Mouse (Mus musculus) left cerebral cortex, adult 2 months (tissue): ENCODE results near the gene Strbp. TPM values are rescaled to one million over a fixed set of nuclear protein-coding genes. Genes with fewer than 3 reads are reported as not detected.

Source experiments
- DNase-seq, 2 experiments: peaks; one replicate each; pipeline ENCODE4 v3.0.0; 2021 to 2022; ENCODE audit warnings: low spot score in 2 of 2, mixed read lengths in 1 of 2; ENCODE audit errors: extremely low spot score in 1 of 2
- H3K27ac ChIP-seq: fragments of 200-600 bp; 2 replicates; pipeline ENCODE4 v1.8.1; 2022
- H3K4me3 ChIP-seq: fragments of 200-600 bp; 2 replicates; pipeline ENCODE4 v1.8.1; 2022
- CTCF ChIP-seq: fragments of 200-600 bp; IDR thresholded peaks from 2 replicates; pipeline ENCODE4 v1.8.1; 2022; ENCODE audit warnings: antibody characterized with exemption, mild to moderate bottlenecking, moderate library complexity
- intact Hi-C: fragments of 180-260 bp; cut with DNase I; formaldehyde crosslinking; loops from one replicate; pipeline ENCODE4 v1.15.1; 2025
- total RNA-seq, 2 experiments: library from RNA; stranded (reverse); gene quantifications; 2 replicates each; pipeline ENCODE4 v1.2.3; 2021

The Strbp gene
- total RNA-seq, 2 experiments from 2014 or later = 292 to 322 TPM

DNA sequence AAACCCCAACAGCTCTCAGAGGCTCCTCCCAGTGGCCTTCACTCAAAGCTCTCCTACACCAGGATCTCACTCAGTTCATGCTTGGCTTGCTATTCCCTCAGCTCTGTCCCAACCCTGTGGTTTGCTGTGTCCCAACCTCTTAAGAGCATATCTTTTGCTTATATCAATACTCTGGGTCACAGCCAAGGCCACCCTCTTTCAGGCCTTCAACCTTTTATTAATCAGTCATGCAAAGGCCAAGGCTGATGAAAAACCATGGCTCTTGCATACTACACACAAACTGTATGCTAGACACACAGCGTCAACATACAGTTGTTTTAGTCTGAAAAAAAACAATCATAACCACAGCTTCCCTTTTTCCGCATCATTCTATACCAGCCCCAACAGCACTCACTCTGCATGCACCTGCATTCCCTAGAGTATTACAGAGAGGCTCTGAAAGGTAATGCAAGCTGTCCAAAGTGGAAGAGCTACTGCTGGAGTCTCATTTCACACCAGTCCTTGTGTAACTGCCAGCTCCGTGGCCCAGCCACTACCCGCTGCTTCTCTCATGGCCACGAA is 27.7 kb upstream of the Strbp start:
- DNase-seq = no peak
- Histone ChIP-seq H3K27ac (no peak overlapping the region), H3K4me3 (no peak overlapping the region)
- intact Hi-C loops = no loop called here
- no peak for TF ChIP-seq CTCF

DNA sequence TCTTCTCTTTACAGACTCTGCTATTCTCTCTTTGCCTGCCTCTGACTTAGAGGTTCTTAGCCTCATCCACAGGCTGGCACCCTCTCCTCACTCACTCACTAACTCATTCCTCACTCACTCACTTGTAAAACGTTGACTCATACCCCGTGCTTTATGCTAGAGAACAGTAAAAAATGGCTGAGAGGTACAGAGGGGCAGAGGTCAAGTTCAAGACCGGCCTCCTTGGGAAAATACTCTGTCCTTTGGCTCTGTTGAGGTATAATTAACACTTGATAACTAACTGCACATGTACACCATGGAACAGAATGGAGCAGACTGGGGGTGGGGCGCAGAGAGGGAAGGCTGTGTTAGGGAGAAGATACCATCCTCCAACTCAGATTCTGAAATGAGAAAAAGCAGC is 20.6 kb upstream of the Strbp start:
- intact Hi-C loops = no loop called here
- DNase-seq = no peak
- Histone ChIP-seq H3K27ac (peak overlapping the region; percentile 59; the same call in 1 of the 2 replicates), H3K4me3 (no peak overlapping the region)
- no peak for TF ChIP-seq CTCF

DNA sequence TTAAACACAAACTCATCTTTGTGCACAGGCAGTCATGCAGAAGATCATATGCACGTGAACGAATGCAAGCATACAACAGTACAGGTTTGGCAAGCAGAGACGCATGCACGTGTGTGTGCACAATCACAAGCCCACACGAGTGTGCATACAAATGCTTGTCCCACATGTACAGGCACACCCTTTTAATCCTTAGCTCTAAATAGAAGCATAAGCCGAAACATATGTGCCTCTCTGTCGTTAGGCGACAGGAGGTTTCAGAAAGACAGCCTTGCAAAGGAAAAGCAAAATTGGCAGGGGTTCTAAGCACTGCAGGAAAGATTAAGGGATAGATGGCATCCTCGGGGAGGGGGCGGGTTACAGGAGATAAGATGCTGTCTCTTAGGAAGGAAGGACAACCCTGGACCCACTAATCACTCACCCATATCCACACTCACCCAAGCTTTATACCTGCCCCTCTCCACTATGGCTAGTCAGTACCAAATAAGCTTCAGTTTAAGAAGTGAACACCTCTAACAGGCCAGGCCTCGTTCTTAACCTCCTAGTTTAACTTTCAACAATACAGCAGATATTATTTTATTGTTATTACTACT is 19.9 kb upstream of the Strbp start:
- intact Hi-C loops = no loop called here
- H3K27ac ChIP-seq = peak overlapping the region; percentile 59; the same call in 1 of the 2 replicates

DNA sequence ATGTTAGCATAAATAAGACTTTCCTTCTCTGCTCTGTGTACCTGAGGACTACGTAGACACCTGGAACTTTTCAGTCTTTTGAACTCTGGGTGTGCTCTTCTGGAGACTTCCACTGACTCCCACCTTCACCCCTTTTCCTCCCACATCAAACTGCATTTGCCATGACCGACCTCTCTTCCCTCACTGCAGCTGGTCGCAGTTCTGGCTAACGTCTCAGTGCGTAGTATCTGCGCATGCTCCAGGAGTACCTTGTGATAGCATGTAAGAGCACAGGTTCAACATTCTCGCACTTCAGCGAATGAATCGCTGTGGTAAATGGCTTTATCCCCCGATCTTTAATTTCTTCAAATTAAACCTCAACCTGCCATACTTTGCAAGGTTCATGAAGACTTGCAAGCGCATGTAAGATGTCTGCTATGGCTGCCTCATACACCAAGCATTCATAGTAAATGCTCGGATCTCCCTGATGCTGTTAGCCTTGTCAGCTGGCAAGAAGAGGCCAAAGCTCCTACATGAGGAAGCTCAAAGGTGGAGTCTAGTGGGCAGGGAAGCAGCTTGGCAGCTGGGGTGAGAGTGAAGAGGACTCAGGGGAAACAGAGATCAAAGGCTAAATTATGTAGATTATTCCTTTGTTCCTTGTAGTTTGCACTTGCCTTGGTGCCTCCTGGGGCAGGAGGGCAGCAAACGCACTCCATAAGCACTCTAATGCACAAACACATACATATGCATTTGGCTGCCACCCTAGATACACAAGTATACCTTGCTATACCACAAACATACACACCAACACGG is 19.2 kb upstream of the Strbp start:
- no peak for TF ChIP-seq CTCF
- DNase-seq = no peak
- Histone ChIP-seq H3K27ac (no peak overlapping the region), H3K4me3 (no peak overlapping the region)
- intact Hi-C loops = no loop called here

More for the DNA sequence above, 19.9 kb upstream of the Strbp start:
- no peak for TF ChIP-seq CTCF
- no peak for DNase-seq
- no peak overlapping the region for H3K4me3 ChIP-seq

DNA sequence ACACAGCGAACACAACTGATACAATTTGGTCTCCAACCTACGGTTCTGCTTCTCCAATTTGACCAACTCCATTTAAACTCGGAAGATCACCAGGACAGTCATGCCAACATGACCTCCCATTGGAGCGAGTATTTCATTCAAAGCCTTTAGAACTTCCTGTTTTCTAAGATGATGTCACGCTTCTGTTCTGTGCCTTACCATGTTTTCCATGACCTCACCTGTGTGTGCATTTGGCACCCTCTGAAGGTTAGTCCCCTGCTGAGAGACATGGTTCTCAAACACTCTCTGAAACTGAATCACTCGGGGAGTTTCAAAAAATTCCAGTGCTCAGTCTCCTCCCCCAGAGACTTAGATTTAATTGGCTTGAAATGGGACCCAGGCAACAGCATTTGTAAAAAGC is 12.6 kb upstream of the Strbp start:
- TF ChIP-seq CTCF = no peak
- Histone ChIP-seq H3K27ac (no peak overlapping the region), H3K4me3 (no peak overlapping the region)
- no peak for DNase-seq
- intact Hi-C loops = no loop called here

DNA sequence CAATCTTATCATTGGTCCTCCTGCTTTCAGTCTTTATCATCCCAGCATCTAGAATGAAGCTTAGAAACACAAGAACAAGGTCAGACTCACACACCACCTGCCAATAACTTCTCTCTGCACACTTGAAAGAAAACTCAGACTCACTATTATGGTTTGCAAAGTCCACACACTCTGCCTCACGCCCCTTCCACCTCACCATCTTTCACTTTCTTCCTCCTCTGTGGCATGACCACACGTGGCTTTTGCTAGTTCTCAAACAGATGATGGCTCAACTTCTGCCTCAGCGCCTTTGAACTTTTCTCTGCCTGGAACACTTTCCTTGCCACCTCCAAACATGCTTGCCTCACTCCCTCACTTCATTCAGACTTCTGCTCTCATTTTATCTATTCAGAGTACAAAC is 11.7 kb upstream of the Strbp start:
- DNase-seq = no peak
- no peak overlapping the region for H3K27ac ChIP-seq
- no peak overlapping the region for H3K4me3 ChIP-seq
- no peak for TF ChIP-seq CTCF
- intact Hi-C loops = no loop called here

DNA sequence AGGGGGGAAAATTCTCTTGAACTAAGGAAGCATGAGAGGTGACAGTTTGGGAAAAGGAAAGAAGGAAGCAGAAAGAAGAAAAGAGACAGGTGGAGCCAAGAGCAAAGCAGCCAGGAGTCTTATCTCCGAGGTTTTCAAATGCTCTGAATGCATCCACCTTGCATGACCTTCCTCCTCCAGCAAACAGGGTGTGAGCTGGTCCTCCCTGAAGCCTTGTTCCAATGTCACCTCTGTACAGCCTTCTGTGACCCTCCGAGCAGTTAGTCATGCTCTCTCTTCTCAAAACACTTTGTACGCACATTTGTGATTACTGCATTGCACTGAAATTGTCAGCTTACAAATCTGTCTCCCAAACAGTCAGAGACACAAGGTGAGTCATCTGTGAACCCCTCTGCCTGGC is 9.4 kb upstream of the Strbp start:
- DNase-seq = no peak
- no peak for TF ChIP-seq CTCF
- no peak overlapping the region for H3K4me3 ChIP-seq
- H3K27ac ChIP-seq = no peak overlapping the region
- intact Hi-C loops = no loop called here

DNA sequence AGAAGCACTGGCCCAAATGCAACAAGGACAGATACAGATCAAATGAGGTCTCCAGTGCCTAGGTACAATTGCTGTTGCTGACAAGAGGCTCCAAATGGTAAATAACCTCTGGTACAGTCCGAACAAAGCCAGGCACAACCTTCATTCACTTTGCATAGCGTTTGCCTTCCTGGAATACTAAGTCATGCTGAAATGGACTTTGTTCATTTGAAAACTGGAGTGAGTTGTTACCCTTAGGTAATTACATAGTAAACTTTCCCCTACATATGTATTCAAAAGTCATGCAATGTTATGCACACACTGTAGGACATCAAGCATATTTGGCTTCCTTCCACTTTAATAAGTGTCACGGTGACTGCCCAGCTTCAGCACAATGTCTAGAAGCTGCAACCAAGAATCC is 5.2 kb upstream of the Strbp start:
- DNase-seq = no peak
- intact Hi-C loops = no loop called here
- no peak for TF ChIP-seq CTCF
- Histone ChIP-seq H3K27ac (no peak overlapping the region), H3K4me3 (no peak overlapping the region)

DNA sequence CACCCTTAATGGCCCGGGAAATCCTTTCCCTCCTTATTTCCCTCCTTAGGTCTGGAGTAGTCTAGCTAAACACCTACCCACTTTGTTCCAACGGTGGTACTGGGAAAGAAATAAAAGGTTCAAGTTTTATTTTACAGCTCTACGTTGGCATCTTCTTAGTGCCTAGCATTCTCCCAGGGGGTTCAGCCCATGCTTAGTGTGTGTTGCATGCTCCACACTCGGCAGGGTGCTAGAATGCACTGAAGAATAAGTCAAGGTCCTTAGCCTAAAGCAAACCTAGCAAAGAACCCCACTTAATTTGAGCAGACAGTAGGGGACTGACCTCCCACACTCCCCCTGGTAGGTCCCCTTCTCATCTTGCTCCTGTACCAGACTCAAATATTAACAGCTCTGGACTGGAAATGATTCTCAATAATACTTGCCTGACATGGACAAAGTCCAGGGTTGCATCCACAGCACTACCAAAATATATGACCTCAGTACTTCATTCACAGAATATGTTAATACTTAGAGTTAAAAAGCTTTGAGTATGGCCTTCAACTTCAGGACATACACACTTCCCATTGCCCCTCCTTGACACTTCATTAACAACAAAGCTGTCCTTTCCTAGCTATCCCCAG is 592 bp upstream of the Strbp start:
- peak overlapping the region; percentile 98 for H3K27ac ChIP-seq

DNA sequence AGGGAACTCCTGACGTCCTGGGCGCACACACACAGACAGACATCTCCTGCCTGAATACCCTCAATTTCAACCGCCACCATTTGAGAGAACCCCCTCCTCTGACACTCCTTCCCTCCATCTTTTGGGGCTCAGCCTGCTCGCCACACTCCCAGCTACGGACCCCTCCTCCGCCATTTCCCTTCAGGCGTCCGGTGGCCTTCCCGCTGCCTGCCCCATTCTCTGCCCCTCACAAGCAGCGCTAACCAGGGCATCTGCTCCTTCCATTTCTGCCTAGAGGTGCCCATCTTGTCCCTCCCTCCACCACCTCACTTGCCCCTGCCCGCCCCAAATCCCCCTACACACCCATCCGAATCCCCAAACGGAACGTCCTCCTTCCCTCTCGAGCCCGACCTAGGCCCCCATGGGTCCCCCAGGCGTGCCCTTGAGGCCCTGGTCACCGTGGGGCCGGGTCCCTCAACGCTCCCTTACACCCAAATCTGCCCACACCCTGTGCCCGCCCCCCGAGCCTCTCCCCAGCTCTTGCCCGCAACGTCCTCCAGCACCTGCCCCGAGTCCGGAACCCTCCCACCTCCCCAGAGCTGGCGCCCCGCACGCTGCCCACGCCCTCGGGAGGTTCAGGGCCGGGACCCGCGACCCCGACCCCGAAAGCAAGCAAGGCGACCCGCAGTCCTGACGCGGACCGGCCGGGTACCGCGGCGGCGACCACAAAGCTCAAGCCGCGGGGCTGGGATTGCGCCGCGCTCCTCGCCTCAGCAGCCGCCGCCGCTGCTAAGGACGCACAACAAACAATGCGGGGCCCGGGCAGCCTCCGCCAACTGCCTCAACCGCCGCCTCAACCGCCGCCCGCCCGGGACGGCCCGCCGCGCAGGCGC is 1.1 kb downstream of the Strbp start:
- TF ChIP-seq CTCF = no peak
- Histone ChIP-seq H3K4me3 (peak overlapping the region; percentile 77), H3K27ac (peak overlapping the region; percentile 97)
- intact Hi-C loops = loop anchor here (1.0 kb wide), 1 partner anchor 63 kb away; no protein-coding TSS in a partner anchor
- DNase-seq = peak; percentile 20 to 49

More for the DNA sequence above, 592 bp upstream of the Strbp start:
- no peak for TF ChIP-seq CTCF
- DNase-seq = no peak
- intact Hi-C loops = no loop called here
- H3K4me3 ChIP-seq = peak overlapping the region; percentile 77

DNA sequence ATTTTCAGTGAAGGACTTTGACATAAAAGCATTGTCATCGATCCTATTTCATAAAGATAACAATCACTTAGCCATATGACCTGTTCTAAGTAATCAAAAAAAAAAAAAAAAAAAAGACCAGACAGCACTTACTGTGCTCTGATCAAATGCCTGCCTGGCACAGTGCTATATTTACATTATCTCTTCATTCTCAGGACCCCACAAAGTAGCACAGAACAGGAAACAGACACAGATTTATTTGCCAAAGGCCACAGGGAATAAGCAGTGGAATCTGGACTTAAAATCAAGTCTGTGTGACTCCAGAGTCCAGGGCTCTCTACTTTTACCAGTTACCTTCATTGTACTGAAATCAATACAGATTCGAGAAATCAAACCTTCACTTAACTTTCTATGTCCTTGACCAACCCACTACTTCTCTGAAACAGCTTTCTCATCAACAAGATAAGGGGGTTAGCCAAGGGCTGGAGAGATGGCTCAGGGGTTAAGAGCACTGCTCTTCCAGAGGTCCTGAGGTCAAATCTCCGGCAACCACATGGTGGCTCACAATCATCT is 14.5 kb downstream of the Strbp start:
- intact Hi-C loops = no loop called here
- H3K27ac ChIP-seq = no peak overlapping the region
- TF ChIP-seq CTCF = no peak; the same call in 1 of the 2 replicates

More for the DNA sequence above, 14.5 kb downstream of the Strbp start:
- DNase-seq = no peak
- no peak overlapping the region for H3K4me3 ChIP-seq
